Mouse (Mus musculus): ENCODE data around the gene Klrb1c. TPM values are rescaled to one million over a fixed set of nuclear protein-coding genes. Genes with fewer than 3 reads are reported as not detected.

The Klrb1c gene
- polyA plus RNA-seq (2012; rRNA removed; ENCODE audit: low replicate concordance), result 0.74 and 1.3 TPM in 2 replicates

GRCm38 (mm10) chr6:128789115-128789514, at the start of gene Klrb1c:
Klrb1c (minus strand) TSS chr6:128789215.

GRCm38 (mm10) chr6:128826132-128826531, 37.1 kb upstream of the Klrb1c start, which contains the start of the genes Gm44511 and Klrb1b:
Gm44511 (minus strand) TSS chr6:128826315.
Klrb1b (minus strand) TSS chr6:128826331.

Other genes starting within 250 kb of the Klrb1c start
- gene A2ml1, start 207.6 kb downstream of the Klrb1c start, polyA plus RNA-seq (2012; rRNA removed; ENCODE audit: low replicate concordance), result not detected in 2 replicates
- 1.6 and 3.0 TPM in 2 replicates for gene Klrb1a, start 165.7 kb downstream of the Klrb1c start, polyA plus RNA-seq (2012; rRNA removed; ENCODE audit: low replicate concordance)
- not detected in 2 replicates for gene Clec2h, start 126.8 kb downstream of the Klrb1c start, polyA plus RNA-seq (2012; rRNA removed; ENCODE audit: low replicate concordance)
- gene Klrb1, start 66.2 kb downstream of the Klrb1c start, polyA plus RNA-seq (2012; rRNA removed; ENCODE audit: low replicate concordance), result not detected in 2 replicates
- not detected in 2 replicates for gene Gm44511, start 37.1 kb upstream of the Klrb1c start, polyA plus RNA-seq (2012; rRNA removed; ENCODE audit: low replicate concordance)
- gene Klrb1b, start 37.1 kb upstream of the Klrb1c start, polyA plus RNA-seq (2012; rRNA removed; ENCODE audit: low replicate concordance), result 0.44 and 0.72 TPM in 2 replicates
- gene Clec2i, start 98.4 kb upstream of the Klrb1c start, polyA plus RNA-seq (2012; rRNA removed; ENCODE audit: low replicate concordance), result 1.7 and 2.9 TPM in 2 replicates
- 2.2 and 4.7 TPM in 2 replicates for gene BC035044, start 101.9 kb upstream of the Klrb1c start, polyA plus RNA-seq (2012; rRNA removed; ENCODE audit: low replicate concordance)
- gene Clec2g, start 145.2 kb upstream of the Klrb1c start, polyA plus RNA-seq (2012; rRNA removed; ENCODE audit: low replicate concordance), result not detected in 2 replicates